8 mouse cellular contexts compared by ENCODE assay signal in the genomic region with DNA sequence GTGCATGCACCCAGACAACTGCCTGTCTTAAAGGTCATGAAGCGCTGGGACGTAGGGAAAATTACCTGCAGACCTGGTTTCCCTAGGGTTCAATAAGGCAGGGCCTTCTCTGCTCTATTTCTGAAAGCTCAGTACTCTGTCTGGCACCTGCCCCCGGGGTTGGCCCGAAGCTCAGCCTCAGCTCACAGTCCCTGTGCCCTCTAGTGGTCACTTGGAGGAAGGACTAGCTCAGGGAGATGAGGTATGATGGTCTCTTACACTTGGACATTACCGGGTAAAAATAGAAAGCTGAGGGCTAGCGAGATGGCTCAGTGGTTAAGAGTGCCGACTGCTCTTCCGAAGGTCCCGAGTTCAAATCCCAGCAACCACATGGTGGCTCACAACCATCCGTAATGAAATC. TPM values are rescaled to one million over a fixed set of nuclear protein-coding genes. Genes with fewer than 3 reads are reported as not detected.
DNase-seq lines count a peak whose midpoint lies in the region; ATAC-seq lines count a peak whose summit lies in the region.

No protein-coding gene starts in this region.

- no peak overlapping the region for H3K9ac ChIP-seq in hindbrain, embryonic 15.5 days

- no peaks in the 10 kb centered on the region for H3K4me1 ChIP-seq in hindbrain, embryonic 15.5 days (replicated peaks)
- H3K4me1 ChIP-seq in megakaryocyte, embryonic 14.5 days = peaks cover 30% of the 10 kb centered on the region

- H3K27ac ChIP-seq in hindbrain, embryonic 15.5 days (replicated peaks) = no peak overlapping the region

- no peaks in the 10 kb centered on the region for H3K27me3 ChIP-seq in hindbrain, embryonic 15.5 days
- H3K27me3 ChIP-seq in megakaryocyte, embryonic 14.5 days (replicated peaks) = peaks cover 16% of the 10 kb centered on the region

- 15% methylated on average over 10 of the region's 10 CpGs for WGBS in hindbrain, embryonic 15.5 days

- H3K4me2 ChIP-seq in hindbrain, embryonic 15.5 days = no peak overlapping the region

- H3K36me3 ChIP-seq in hindbrain, embryonic 15.5 days = no peaks in the 10 kb centered on the region
- H3K36me3 ChIP-seq in megakaryocyte, embryonic 14.5 days (replicated peaks; ENCODE audit: low read length) = no peaks in the 10 kb centered on the region

- H3K9me3 ChIP-seq in hindbrain, embryonic 15.5 days = no peaks in the 10 kb centered on the region
- H3K9me3 ChIP-seq in megakaryocyte, embryonic 14.5 days = no peaks in the 10 kb centered on the region

- ATAC-seq in hindbrain, embryonic 15.5 days (ENCODE audit: low FRiP score, low read depth) = peak; percentile 48; the same call in 1 of the 2 replicates

- no peak overlapping the region for H3K4me3 ChIP-seq in hindbrain, embryonic 15.5 days
- H3K4me3 ChIP-seq in megakaryocyte, embryonic 14.5 days (replicated peaks) = peak overlapping the region; percentile 38

- peak; percentile 87 for DNase-seq in R1 (ENCODE audit: low read depth, low spot score)
- DNase-seq in cerebellum, postnatal 14 days = peak; percentile 87 to 89
- peak; percentile 84 for DNase-seq in gastrocnemius, adult 18-20 months (ENCODE audit: low spot score)
- DNase-seq in left cerebral cortex, adult 18-20 months (ENCODE audit: low spot score in 2 of 2) = peak; percentile 49 to 63
- DNase-seq in right cerebral cortex, adult 2 months (ENCODE audit: low spot score in 2 of 2) = peak; percentile 50 to 61
- DNase-seq in yolk sac, embryonic 10.5 days (ENCODE audit: low spot score) = peak; percentile 56

RNA-seq across cellular contexts. Expression of gene Usp7, which starts 23.0 kb away (rescaled TPM):
- 10 to 100 TPM; 56.1 to 62.5 TPM for total RNA-seq in gastrocnemius, adult 18-20 months (2021)
- polyA plus RNA-seq in hindbrain, embryonic 15.5 days (2015; fragmentation: Nextera tagmentation; extraction: Ambion mirVana) = 29.2 TPM in 2 replicates
- total RNA-seq in left cerebral cortex, adult 18-20 months (2021) = 100 to 1,000 TPM; 160 to 165 TPM
- 4.5 and 8.0 TPM in 2 replicates for polyA plus RNA-seq in megakaryocyte, embryonic 14.5 days (2012; ENCODE audit: insufficient read depth, low replicate concordance)
